Mouse (Mus musculus): ENCODE measurements around the gene Tmem201. TPM values are rescaled to one million over a fixed set of nuclear protein-coding genes. Genes with fewer than 3 reads are reported as not detected.

Tmem201 gene
- polyA plus RNA-seq, 1 experiment, result 19.7 TPM

- no peaks in the 10 kb centered on the region for H3K27me3 ChIP-seq (ENCODE audit: control insufficient read depth, insufficient read depth, low read length)
Measured at GRCm38 (mm10) chr4:149721163-149721562, 16.7 kb downstream of the Tmem201 start.

GRCm38 (mm10) chr4:149719686-149720085, 18.2 kb downstream of the Tmem201 start:
- Histone ChIP-seq H3K4me3 (ENCODE audit: low read depth, low read length) (no peak overlapping the region), H3K4me1 (ENCODE audit: control insufficient read depth, insufficient read depth, insufficient read length, low read length) (no peaks in the 10 kb centered on the region), H3K36me3 (ENCODE audit: control insufficient read depth, insufficient read depth, low read length) (peaks cover 31% of the 10 kb centered on the region), H3K27ac (ENCODE audit: insufficient read depth, low read depth, low read length) (no peak overlapping the region), H3K27me3 (ENCODE audit: control insufficient read depth, insufficient read depth, low read length) (no peaks in the 10 kb centered on the region)
- no peak for TF ChIP-seq POLR2A (IDR thresholded peaks at IDR 0.05; ENCODE audit: low read depth, low read length)
- TF ChIP-seq CTCF (IDR thresholded peaks at IDR 0.05; ENCODE audit: extremely low read depth, insufficient read length, insufficient replicate concordance, low read depth, low read length), result peak; percentile 37; the same call in 1 of the 2 replicates
- WGBS, result 77% methylated on average over 6 of the region's 6 CpGs

More at GRCm38 (mm10) chr4:149721163-149721562, 16.7 kb downstream of the Tmem201 start:
- Histone ChIP-seq H3K4me3 (ENCODE audit: low read depth, low read length) (no peak overlapping the region), H3K36me3 (ENCODE audit: control insufficient read depth, insufficient read depth, low read length) (peaks cover 31% of the 10 kb centered on the region), H3K27ac (ENCODE audit: insufficient read depth, low read depth, low read length) (no peak overlapping the region), H3K4me1 (ENCODE audit: control insufficient read depth, insufficient read depth, insufficient read length, low read length) (no peaks in the 10 kb centered on the region)
- 92% methylated on average over 8 of the region's 8 CpGs for WGBS
- TF ChIP-seq CTCF (IDR thresholded peaks at IDR 0.05; ENCODE audit: extremely low read depth, insufficient read length, insufficient replicate concordance, low read depth, low read length) (no peak), POLR2A (IDR thresholded peaks at IDR 0.05; ENCODE audit: low read depth, low read length) (no peak)

- H3K4me1 ChIP-seq (ENCODE audit: control insufficient read depth, insufficient read depth, insufficient read length, low read length), result no peaks in the 10 kb centered on the region
- WGBS, result 69% methylated on average over 3 of the region's 3 CpGs
- TF ChIP-seq CTCF (IDR thresholded peaks at IDR 0.05; ENCODE audit: extremely low read depth, insufficient read length, insufficient replicate concordance, low read depth, low read length) (no peak), POLR2A (IDR thresholded peaks at IDR 0.05; ENCODE audit: low read depth, low read length) (no peak)
Measured at GRCm38 (mm10) chr4:149714542-149714941, 23.3 kb downstream of the Tmem201 start.

GRCm38 (mm10) chr4:149711955-149712354, 25.9 kb downstream of the Tmem201 start:
- no peak overlapping the region for H3K27ac ChIP-seq (ENCODE audit: insufficient read depth, low read depth, low read length)
- TF ChIP-seq POLR2A (IDR thresholded peaks at IDR 0.05; ENCODE audit: low read depth, low read length), result no peak
- TF ChIP-seq CTCF (IDR thresholded peaks at IDR 0.05; ENCODE audit: extremely low read depth, insufficient read length, insufficient replicate concordance, low read depth, low read length), result peak; percentile 79; the same call in 1 of the 2 replicates
- H3K27me3 ChIP-seq (ENCODE audit: control insufficient read depth, insufficient read depth, low read length), result no peaks in the 10 kb centered on the region
- no peaks in the 10 kb centered on the region for H3K4me1 ChIP-seq (ENCODE audit: control insufficient read depth, insufficient read depth, insufficient read length, low read length)
- 30% methylated on average over 7 of the region's 7 CpGs for WGBS
- H3K36me3 ChIP-seq (ENCODE audit: control insufficient read depth, insufficient read depth, low read length), result peaks cover 6% of the 10 kb centered on the region; the same call in 1 of the 2 replicates
- no peak overlapping the region for H3K4me3 ChIP-seq (ENCODE audit: low read depth, low read length)

More at GRCm38 (mm10) chr4:149714542-149714941, 23.3 kb downstream of the Tmem201 start:
- Histone ChIP-seq H3K27me3 (ENCODE audit: control insufficient read depth, insufficient read depth, low read length) (no peaks in the 10 kb centered on the region), H3K27ac (ENCODE audit: insufficient read depth, low read depth, low read length) (no peak overlapping the region), H3K36me3 (ENCODE audit: control insufficient read depth, insufficient read depth, low read length) (peaks cover 25% of the 10 kb centered on the region), H3K4me3 (ENCODE audit: low read depth, low read length) (no peak overlapping the region)

GRCm38 (mm10) chr4:149711485-149711884, 26.4 kb downstream of the Tmem201 start:
- Histone ChIP-seq H3K27ac (ENCODE audit: insufficient read depth, low read depth, low read length) (no peak overlapping the region), H3K27me3 (ENCODE audit: control insufficient read depth, insufficient read depth, low read length) (no peaks in the 10 kb centered on the region), H3K36me3 (ENCODE audit: control insufficient read depth, insufficient read depth, low read length) (peaks cover 2% of the 10 kb centered on the region; the same call in 1 of the 2 replicates), H3K4me3 (ENCODE audit: low read depth, low read length) (no peak overlapping the region), H3K4me1 (ENCODE audit: control insufficient read depth, insufficient read depth, insufficient read length, low read length) (no peaks in the 10 kb centered on the region)
- 73% methylated on average over 5 of the region's 5 CpGs for WGBS
- TF ChIP-seq POLR2A (IDR thresholded peaks at IDR 0.05; ENCODE audit: low read depth, low read length), result no peak
- no peak for TF ChIP-seq CTCF (IDR thresholded peaks at IDR 0.05; ENCODE audit: extremely low read depth, insufficient read length, insufficient replicate concordance, low read depth, low read length)

- TF ChIP-seq POLR2A (IDR thresholded peaks at IDR 0.05; ENCODE audit: low read depth, low read length), result peak; percentile 32; the same call in 1 of the 2 replicates
- peak; percentile 64; the same call in 1 of the 2 replicates for TF ChIP-seq CTCF (IDR thresholded peaks at IDR 0.05; ENCODE audit: extremely low read depth, insufficient read length, insufficient replicate concordance, low read depth, low read length)
- no peaks in the 10 kb centered on the region for H3K36me3 ChIP-seq (ENCODE audit: control insufficient read depth, insufficient read depth, low read length)
- WGBS, result 17% methylated on average over 5 of the region's 5 CpGs
- H3K27me3 ChIP-seq (ENCODE audit: control insufficient read depth, insufficient read depth, low read length), result no peaks in the 10 kb centered on the region
- no peak overlapping the region for H3K4me3 ChIP-seq (ENCODE audit: low read depth, low read length)
- H3K4me1 ChIP-seq (ENCODE audit: control insufficient read depth, insufficient read depth, insufficient read length, low read length), result no peaks in the 10 kb centered on the region
- no peak overlapping the region for H3K27ac ChIP-seq (ENCODE audit: insufficient read depth, low read depth, low read length)
Measured at GRCm38 (mm10) chr4:149710510-149710909, 27.3 kb downstream of the Tmem201 start.

GRCm38 (mm10) chr4:149705941-149706340, 31.9 kb downstream of the Tmem201 start:
- no peak overlapping the region for H3K27ac ChIP-seq (ENCODE audit: insufficient read depth, low read depth, low read length)

More at GRCm38 (mm10) chr4:149705941-149706340, 31.9 kb downstream of the Tmem201 start:
- WGBS, result 84% methylated on average over 8 of the region's 8 CpGs
- Histone ChIP-seq H3K4me3 (ENCODE audit: low read depth, low read length) (no peak overlapping the region), H3K36me3 (ENCODE audit: control insufficient read depth, insufficient read depth, low read length) (no peaks in the 10 kb centered on the region), H3K27me3 (ENCODE audit: control insufficient read depth, insufficient read depth, low read length) (no peaks in the 10 kb centered on the region), H3K4me1 (ENCODE audit: control insufficient read depth, insufficient read depth, insufficient read length, low read length) (peaks cover 6% of the 10 kb centered on the region)
- TF ChIP-seq POLR2A (IDR thresholded peaks at IDR 0.05; ENCODE audit: low read depth, low read length) (no peak), CTCF (IDR thresholded peaks at IDR 0.05; ENCODE audit: extremely low read depth, insufficient read length, insufficient replicate concordance, low read depth, low read length) (no peak)

Data from small intestine, adult 2 months (tissue).